Mouse (Mus musculus) cerebellum, adult 8-10 months (tissue): ENCODE data around the gene Card6.
A peak's percentile ranks its signal among the peaks of the same experiment; 100 is the strongest.
"Not testable (repeated sequence)": the region's sequence is repeated elsewhere in the genome, so short reads cannot be mapped to it uniquely, and the experiment has no call there.

Experiments used
- DNase-seq: peaks from one replicate; pipeline ENCODE4 v3.0.0; 2022

Card6 gene

GRCm38 (mm10) chr15:5107686-5108654, at the start of gene Card6:
TSS of gene Card6 (minus strand) at chr15:5108539.
- DNase-seq: no peak

DNA sequence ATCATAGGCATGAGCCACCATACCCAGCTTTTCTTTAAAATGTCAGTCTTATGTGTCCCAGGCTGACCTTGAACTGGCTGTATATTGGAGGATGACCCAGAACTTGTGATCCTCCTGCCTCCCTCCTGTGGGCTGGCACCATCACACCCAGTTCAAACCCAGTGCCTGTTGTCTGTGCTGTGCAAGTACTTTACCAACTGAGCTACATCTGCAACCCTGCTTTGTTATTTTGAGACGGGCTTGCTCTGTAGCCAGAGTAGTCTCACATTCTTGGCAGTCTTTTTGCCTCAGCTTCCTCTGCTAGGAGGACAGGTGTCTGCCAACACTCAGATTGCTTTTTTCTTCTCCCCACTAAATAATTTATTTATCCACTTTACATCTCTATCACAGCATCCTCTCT, 49.0 kb upstream of the Card6 start:
- DNase-seq: no peak

DNA sequence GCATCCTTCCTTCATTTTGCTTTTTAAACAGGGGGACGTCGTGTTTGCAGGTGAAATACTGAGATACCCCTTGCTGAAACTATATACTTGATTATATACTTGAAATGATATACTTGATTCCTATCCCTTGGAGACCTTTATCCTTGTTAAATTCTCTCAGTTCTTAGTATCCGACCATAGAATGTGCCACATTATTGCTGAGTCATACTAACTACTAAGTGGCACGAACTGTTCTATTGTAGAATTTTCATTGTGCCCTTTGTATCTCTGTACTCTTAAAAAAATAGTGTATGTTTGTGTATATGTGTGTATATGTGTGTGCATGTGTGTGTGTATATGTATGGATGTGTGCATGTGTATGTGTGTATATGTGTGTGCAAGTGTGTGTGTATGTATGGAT, 48.0 kb upstream of the Card6 start:
- DNase-seq: no peak

- DNase-seq: no peak
These were observed 46.8 kb upstream of the Card6 start for GRCm38 (mm10) chr15:5155093-5155492.

DNA sequence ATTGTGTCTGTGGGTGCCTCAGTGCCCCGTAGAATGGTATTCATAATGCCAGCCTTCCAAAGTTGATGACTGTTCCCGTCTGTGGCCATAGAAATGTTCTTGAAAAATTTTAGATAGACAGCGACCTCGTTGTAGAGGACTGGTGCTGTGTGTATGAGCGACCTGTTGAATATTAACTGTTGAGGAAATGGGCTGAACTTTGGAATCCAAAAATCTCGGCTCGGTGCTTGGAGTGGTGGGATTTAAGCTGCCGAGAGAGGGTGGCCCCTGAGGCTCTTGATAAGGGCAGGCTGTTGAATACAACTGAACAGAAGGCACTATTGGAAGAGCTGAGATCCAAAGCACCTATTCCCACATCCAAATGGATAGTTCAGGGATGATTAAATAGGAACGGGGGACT, 46.3 kb upstream of the Card6 start:
- DNase-seq: no peak

DNA sequence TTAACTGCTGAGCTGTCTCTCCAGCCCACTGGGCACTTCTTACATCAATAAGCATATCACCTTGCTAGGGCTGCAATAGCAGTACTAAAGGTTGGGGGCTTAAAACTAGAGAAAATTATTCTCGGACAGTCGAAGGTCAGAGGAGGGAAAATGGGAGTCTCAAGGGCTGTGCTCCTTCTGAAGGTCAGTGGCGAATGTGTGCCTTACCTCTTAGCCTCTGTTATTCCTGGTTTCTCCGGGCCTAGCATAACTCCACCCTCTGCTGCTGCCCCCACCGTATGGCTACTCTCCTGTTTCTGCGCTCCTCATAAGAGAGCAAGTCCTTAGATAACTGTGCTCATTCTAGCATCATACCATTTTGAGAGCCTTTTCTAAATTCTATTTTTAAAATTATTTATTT, 43.8 kb upstream of the Card6 start:
- DNase-seq: no peak

- no peak for DNase-seq
These were observed 40.8 kb upstream of the Card6 start for GRCm38 (mm10) chr15:5149187-5149586.

DNA sequence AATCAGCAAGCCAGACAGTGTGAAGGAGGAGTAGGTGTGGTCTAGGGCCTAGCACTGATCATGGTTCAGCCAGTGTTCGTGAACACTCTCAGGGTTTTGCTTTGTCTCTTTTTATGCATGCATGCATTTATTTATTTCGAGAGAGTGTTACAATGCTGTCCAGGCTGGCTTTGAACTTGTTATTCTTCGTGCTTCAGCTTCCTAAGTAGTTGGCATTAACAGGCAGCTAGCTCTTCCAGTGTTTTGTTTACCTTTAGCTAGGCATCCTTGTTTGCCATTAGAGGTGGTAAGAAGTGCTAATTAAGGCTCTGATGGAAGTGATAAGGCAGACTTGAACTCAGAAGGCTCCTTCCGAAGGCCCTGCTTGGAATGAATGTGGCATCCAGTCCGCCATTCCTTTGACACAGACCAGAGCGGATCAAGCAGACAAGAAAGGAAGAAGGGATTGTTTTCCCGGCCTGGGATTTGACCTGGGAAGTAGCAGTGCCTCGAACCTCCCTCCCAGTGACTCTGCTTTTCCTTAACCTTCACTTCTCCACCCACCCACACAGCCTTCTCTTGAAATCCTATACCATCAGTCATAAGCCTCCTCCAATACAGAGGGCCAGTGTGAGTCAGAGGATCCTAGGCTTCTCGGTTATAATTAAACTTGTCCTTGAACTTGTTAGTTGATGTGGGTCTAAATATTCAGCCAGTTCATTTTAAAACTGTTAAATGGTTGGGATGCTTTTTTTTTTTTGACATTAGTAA, 37.0 kb upstream of the Card6 start:
- no peak for DNase-seq

DNA sequence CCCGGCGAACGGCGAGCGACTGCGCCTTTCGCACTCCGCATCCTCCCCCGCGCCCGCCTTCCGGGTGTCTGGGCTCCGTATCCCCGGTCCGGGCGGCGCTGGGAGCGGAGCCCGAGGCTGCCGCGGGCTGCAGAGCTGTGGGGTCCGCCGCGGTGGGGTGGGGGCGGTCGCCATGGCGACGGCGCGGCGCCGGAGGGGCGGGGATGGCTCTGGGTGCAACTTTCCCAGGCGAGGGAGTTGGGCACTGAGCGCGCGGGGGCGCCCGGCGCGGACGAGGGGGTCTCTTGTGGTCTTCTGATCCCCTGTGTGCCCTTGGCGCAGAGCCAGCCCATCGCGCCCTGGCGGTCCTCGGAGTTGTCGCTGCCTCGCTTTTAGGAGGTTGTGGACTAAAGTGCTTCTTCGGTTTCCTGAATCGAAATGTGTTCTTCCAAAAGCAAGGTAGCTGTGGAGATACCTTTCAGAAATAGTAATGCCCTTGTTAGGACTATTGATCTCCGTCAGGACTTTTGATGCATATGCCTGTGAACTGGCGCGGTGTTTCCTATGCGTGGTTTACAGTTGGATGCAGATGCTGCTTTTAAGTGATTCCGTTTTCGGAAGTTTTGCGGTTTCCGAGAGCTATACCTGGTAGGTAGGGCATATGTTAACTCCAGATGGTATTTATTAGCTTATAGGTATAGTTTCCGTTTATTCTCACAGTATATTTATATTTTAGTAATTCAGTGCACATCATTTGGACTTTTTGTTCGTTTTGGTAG, 35.9 kb upstream of the Card6 start:
- peak; percentile 70 for DNase-seq

GRCm38 (mm10) chr15:5143361-5144020, 35.2 kb upstream of the Card6 start, which contains the start of gene Prkaa1:
TSS of gene Prkaa1 (plus strand) at chr15:5143861.
- peak; percentile 76 for DNase-seq

GRCm38 (mm10) chr15:5142714-5143113, 34.4 kb upstream of the Card6 start:
- no peak for DNase-seq

DNA sequence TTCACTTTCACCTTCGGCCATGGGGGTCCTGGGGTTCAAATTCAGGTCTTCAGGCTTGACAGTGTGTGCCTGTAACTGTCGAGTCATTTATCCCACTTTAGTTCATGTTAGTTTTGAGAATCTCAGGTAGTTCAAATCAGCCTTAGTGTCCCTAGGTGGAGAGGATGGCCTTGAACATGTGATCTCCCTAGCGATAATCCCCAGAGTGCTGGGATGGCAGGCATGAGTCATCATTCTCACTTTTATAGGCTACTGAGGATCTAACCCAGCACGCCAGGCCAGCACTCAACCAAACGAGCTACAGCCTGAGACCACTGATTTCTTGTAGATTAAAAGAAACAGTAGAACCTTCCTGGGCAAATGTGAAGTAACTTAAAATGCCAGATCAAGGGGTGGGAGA, 33.7 kb upstream of the Card6 start:
- DNase-seq: no peak

GRCm38 (mm10) chr15:5140357-5140756, 32.0 kb upstream of the Card6 start:
- DNase-seq: no peak

GRCm38 (mm10) chr15:5139863-5140262, 31.5 kb upstream of the Card6 start:
- no peak for DNase-seq

- DNase-seq: no peak
These were observed 31.0 kb upstream of the Card6 start for GRCm38 (mm10) chr15:5139366-5139765.

DNA sequence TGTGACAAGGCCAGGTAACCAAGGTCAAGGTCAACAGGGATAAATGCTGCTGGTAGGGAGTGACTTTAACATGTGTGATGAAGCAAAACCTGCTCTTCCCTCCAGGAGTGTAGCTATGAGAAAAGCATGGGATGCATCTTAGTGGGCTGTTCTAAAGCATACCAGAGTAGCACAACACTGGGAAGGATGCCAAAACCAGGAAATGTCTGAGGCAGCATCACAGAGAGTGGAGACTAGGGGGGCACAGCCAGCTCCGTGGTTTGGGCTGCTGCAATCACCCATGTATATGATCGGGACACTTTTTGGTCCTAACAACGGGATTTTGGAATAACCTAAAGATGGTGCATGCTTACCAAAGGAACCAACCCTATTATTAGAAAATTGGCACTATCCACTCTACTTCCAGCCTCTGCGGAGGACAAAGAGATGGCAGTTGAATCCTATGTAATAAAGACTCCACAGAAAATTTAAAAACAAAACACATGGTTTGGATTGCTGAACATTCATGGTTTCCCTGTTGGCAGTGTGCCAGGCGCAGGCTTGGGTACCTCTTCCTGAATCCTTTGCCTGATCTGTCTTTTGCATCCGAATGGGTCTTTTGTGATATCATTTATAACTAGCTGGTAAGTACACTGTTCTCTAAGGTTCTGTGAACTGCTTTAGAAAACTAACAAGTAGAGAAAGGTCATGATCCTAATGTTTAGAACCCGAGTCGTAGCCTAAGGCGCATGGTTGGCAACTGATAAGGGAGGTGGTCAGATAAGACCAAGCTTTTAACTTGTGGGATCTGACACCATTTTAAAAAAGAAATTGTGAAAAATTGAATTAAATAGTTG, 29.9 kb upstream of the Card6 start:
- no peak for DNase-seq

DNA sequence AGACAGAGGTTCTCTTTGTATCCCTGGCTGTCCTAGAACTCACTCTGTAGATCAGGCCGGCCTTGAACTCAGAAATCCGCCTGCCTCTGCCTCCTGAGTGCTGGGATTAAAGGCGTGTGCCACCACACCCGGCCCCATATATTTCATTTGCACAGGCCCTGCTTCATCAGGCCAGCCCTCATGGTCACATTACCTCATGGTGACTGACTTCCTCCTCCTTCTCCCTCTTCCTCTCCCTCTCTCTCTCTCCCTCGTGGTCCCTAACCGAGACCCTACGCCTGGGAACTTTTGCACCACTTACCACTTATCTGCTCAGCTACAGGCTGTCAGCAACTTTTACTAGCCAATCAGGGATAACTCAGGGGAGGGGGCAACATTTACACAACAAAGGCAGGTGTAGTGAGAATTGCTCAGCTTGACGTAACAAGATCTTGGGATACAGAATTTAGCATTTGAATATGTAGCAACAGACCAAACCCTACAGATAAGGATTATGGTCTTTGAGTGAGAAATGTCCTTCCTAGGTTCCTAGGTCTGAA, 26.7 kb upstream of the Card6 start:
- no peak for DNase-seq

DNA sequence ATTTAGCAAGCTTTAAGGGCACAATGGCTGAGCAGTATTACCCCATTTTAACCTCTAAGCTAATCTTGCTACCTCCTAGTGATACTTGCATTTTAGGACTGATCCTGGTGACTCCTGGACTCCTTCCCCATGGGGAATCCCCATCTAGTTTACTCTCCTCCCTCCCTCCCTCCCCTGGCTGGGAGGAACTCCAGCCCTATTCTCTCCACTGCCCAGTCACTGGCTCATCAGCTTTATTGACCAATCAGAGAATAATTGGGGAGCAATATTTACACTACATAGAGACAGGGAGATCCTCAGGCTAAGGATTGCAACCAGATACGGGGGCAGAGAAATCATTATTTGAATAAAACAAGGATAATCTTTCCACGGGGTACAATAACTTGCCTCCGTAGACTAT, 25.8 kb upstream of the Card6 start:
- DNase-seq: no peak

DNA sequence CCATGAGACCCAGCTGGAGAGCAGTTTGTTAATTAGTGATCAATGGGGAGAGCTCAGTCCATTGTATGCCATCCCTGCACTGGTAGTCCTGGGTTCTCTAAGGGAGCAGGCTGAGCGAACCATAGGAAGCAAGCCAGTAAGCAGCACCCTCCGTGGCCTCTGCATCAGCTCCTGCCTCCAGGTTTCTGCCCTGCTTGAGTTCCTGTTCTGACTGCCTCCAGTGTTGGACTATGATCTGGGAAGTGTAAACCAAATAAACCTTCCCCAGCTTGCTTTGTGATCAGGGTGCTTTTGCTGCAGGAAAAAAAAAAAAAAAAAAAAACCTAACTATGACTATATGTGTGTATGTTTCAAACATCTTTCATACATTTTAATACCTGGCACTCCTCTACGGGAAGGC, 25.0 kb upstream of the Card6 start:
- DNase-seq: no peak

- not testable (repeated sequence) for DNase-seq
These were observed 22.7 kb upstream of the Card6 start for GRCm38 (mm10) chr15:5130887-5131668.
